Mouse (Mus musculus) lung, embryonic 14.5 days (tissue): ENCODE results near the gene Drosha. TPM values are rescaled to one million over a fixed set of nuclear protein-coding genes. Genes with fewer than 3 reads are reported as not detected.

ENCODE experiments used
- ATAC-seq: fragments of 200-750 bp; cut with Nextera tagmentation; 2 replicates; pipeline ENCODE4 v1.8.0; 2017; ENCODE audit warnings: mild to moderate bottlenecking, moderate TSS enrichment, moderate library complexity; ENCODE audit not compliant: insufficient read depth
- DNase-seq: peaks from one replicate; pipeline ENCODE4 v3.0.0-alpha.2; 2015
- H3K27ac ChIP-seq: fragments of 300-500 bp; sonication (generic); 2 replicates; pipeline ENCODE4 v1.5.1; 2014; ENCODE audit warnings: low read depth, mild to moderate bottlenecking, moderate library complexity
- H3K27me3 ChIP-seq: fragments of 300-500 bp; sonication (generic); 2 replicates; pipeline ENCODE4 v1.6.1; 2014; ENCODE audit warnings: low read length, control low read depth; ENCODE audit not compliant: insufficient read depth
- H3K36me3 ChIP-seq: fragments of 300-500 bp; sonication (generic); 2 replicates; pipeline ENCODE4 v1.6.1; 2014; ENCODE audit warnings: control low read depth; ENCODE audit not compliant: insufficient read depth
- H3K4me1 ChIP-seq: fragments of 300-500 bp; sonication (generic); 2 replicates; pipeline ENCODE4 v1.6.1; 2014; ENCODE audit warnings: antibody characterized with exemption, control low read depth; ENCODE audit not compliant: insufficient read depth
- H3K4me2 ChIP-seq: fragments of 300-500 bp; sonication (generic); 2 replicates; pipeline ENCODE4 v1.6.1; 2014; ENCODE audit warnings: mild to moderate bottlenecking
- H3K4me3 ChIP-seq: fragments of 300-500 bp; sonication (generic); 2 replicates; pipeline ENCODE4 v1.5.1; 2014; ENCODE audit warnings: low read depth, low read length
- H3K9ac ChIP-seq: fragments of 300-500 bp; sonication (generic); 2 replicates; pipeline ENCODE4 v1.6.1; 2014
- H3K9me3 ChIP-seq: fragments of 300-500 bp; sonication (generic); 2 replicates; pipeline ENCODE4 v1.6.1; 2016; ENCODE audit warnings: low read depth, low read length, control low read depth
- CTCF ChIP-seq: IDR thresholded peaks from 2 replicates; pipeline ENCODE4 v1.5.1; 2016; ENCODE audit warnings: antibody characterized with exemption, low read depth
- WGBS: fragments of 180-500 bp; shearing (Covaris S2); extraction: QIAGEN DNeasy Blood & Tissue Kit; methylation state at CpG from one replicate; pipeline ENCODE4 v1.1.7; 2014; 5-methylcytosine and 5-hydroxymethylcytosine counted together
- polyA plus RNA-seq: library from polyadenylated mRNA; unstranded; fragments of >200 nt; fragmentation: Nextera tagmentation; extraction: Ambion mirVana; gene quantifications from 2 replicates; pipeline ENCODE4 v1.2.1, GENCODE M21; 2014

The Drosha gene
- polyA plus RNA-seq, 1 experiment from 2014 or later = 42.3 TPM

- DNase-seq = no peak
- no peak for ATAC-seq
These were observed 60.2 kb downstream of the Drosha start for GRCm38 (mm10) chr15:12884855-12885254.

DNA sequence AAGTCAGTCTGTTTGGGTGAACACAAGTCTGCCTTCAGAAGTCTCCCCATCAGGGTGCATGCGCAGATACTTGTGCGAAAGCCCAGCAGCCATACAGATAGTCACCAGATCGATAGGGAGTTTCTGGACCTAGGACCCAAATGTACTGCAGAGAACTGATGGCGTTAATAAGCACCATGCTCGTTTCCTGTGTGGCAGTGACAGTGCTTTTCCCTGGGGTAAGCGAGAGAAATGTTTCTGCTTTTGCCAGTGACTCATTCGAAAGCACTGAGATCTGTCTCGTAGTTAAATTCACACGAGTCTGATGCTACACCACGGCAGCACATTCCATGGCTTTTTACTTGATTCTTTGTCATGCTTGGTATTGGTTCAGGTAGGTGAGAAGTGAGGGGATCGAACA lies 60.7 kb downstream of the Drosha start:
- Histone ChIP-seq H3K4me3 (no peak overlapping the region), H3K36me3 (peaks cover 91% of the 10 kb centered on the region), H3K9me3 (no peaks in the 10 kb centered on the region), H3K4me2 (no peak overlapping the region), H3K27me3 (no peaks in the 10 kb centered on the region), H3K4me1 (no peaks in the 10 kb centered on the region), H3K9ac (no peak overlapping the region), H3K27ac (no peak overlapping the region)
- TF ChIP-seq CTCF = no peak
- DNase-seq (no peak), ATAC-seq (no peak)
- 95% methylated on average over 11 of the region's 11 CpGs for WGBS

More at GRCm38 (mm10) chr15:12884855-12885254, 60.2 kb downstream of the Drosha start:
- 86% methylated on average over 15 of the region's 15 CpGs for WGBS
- Histone ChIP-seq H3K36me3 (peaks cover 88% of the 10 kb centered on the region), H3K4me3 (no peak overlapping the region), H3K27me3 (no peaks in the 10 kb centered on the region), H3K4me1 (no peaks in the 10 kb centered on the region), H3K9ac (no peak overlapping the region), H3K4me2 (no peak overlapping the region), H3K9me3 (no peaks in the 10 kb centered on the region), H3K27ac (no peak overlapping the region)
- no peak for TF ChIP-seq CTCF

- Histone ChIP-seq H3K27me3 (no peaks in the 10 kb centered on the region), H3K9me3 (no peaks in the 10 kb centered on the region), H3K9ac (no peak overlapping the region), H3K4me1 (no peaks in the 10 kb centered on the region), H3K4me2 (no peak overlapping the region), H3K36me3 (peaks cover 84% of the 10 kb centered on the region), H3K4me3 (no peak overlapping the region), H3K27ac (no peak overlapping the region)
- no peak for TF ChIP-seq CTCF
- 91% methylated on average over 8 of the region's 8 CpGs for WGBS
- DNase-seq = no peak
- no peak for ATAC-seq
These were observed 62.6 kb downstream of the Drosha start for GRCm38 (mm10) chr15:12887206-12887605.

DNA sequence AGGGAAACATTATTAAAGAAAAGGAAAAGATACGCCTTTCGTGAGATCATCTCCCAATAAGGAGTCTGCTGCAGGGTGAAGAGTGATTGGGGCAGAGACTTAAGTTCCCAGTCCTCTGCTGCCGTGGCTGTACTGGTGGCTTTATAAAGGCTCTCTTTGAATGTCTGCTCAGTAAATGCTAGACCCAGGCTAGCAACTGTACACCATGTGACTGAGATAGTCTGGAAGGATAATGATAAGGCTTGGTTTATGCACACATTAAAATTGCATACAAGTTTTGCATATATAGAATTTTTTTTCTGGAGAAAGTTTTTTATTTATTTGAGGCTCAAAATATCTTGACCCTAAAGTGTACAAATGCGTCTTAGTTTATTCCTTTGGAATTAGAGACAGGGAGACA lies 63.7 kb downstream of the Drosha start:
- 81% methylated on average over 4 of the region's 4 CpGs for WGBS
- H3K9ac ChIP-seq = no peak overlapping the region
- no peaks in the 10 kb centered on the region for H3K9me3 ChIP-seq
- no peak for DNase-seq
- no peak for TF ChIP-seq CTCF
- no peak overlapping the region for H3K4me3 ChIP-seq
- no peaks in the 10 kb centered on the region for H3K4me1 ChIP-seq
- no peaks in the 10 kb centered on the region for H3K27me3 ChIP-seq
- no peak overlapping the region for H3K27ac ChIP-seq
- H3K36me3 ChIP-seq = peaks cover 74% of the 10 kb centered on the region
- no peak overlapping the region for H3K4me2 ChIP-seq
- no peak for ATAC-seq

DNA sequence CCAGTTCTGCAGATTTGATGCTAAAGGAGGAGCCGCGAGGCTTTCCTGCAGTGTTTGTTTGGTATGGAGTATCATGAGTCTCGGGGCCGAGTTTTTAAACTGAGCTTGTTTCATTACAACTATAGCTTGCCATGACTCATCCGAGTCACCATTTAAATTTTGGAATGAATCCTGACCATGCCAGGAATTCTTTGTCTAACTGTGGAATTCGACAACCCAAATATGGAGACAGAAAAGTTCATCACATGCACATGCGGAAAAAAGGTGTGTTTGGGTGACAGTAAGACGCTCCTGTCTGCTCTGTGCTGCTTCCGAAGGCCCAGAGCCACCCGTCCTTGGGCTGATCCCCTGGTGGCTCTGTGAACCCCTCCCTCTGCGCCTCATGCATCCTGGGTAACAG lies 65.3 kb downstream of the Drosha start:
- no peak overlapping the region for H3K9ac ChIP-seq
- H3K4me3 ChIP-seq = no peak overlapping the region
- H3K4me2 ChIP-seq = no peak overlapping the region
- no peaks in the 10 kb centered on the region for H3K9me3 ChIP-seq
- 89% methylated on average over 11 of the region's 11 CpGs for WGBS
- no peaks in the 10 kb centered on the region for H3K27me3 ChIP-seq
- no peak overlapping the region for H3K27ac ChIP-seq
- no peaks in the 10 kb centered on the region for H3K4me1 ChIP-seq
- DNase-seq = no peak
- TF ChIP-seq CTCF = no peak
- ATAC-seq = no peak
- H3K36me3 ChIP-seq = peaks cover 72% of the 10 kb centered on the region

GRCm38 (mm10) chr15:12895426-12895825 lies 70.8 kb downstream of the Drosha start:
- Histone ChIP-seq H3K9me3 (no peaks in the 10 kb centered on the region), H3K27me3 (no peaks in the 10 kb centered on the region), H3K4me2 (no peak overlapping the region), H3K36me3 (peaks cover 64% of the 10 kb centered on the region), H3K4me1 (no peaks in the 10 kb centered on the region), H3K9ac (no peak overlapping the region), H3K4me3 (no peak overlapping the region), H3K27ac (no peak overlapping the region)
- no peak for DNase-seq
- ATAC-seq = no peak
- no peak for TF ChIP-seq CTCF
- WGBS = 91% methylated on average over 13 of the region's 13 CpGs

- no peak overlapping the region for H3K27ac ChIP-seq
- no peak for DNase-seq
- WGBS = 94% methylated on average over 18 of the region's 18 CpGs
These were observed 71.7 kb downstream of the Drosha start for GRCm38 (mm10) chr15:12896022-12897009.

More at GRCm38 (mm10) chr15:12896022-12897009, 71.7 kb downstream of the Drosha start:
- H3K4me2 ChIP-seq = no peak overlapping the region
- no peak overlapping the region for H3K9ac ChIP-seq
- no peak for TF ChIP-seq CTCF
- no peaks in the 10 kb centered on the region for H3K27me3 ChIP-seq
- no peaks in the 10 kb centered on the region for H3K4me1 ChIP-seq
- no peak for ATAC-seq
- no peak overlapping the region for H3K4me3 ChIP-seq
- H3K36me3 ChIP-seq = peaks cover 59% of the 10 kb centered on the region
- H3K9me3 ChIP-seq = no peaks in the 10 kb centered on the region
